Mouse (Mus musculus) hindbrain, embryonic 14.5 days (tissue): ENCODE results near the gene Map3k7cl. TPM values are rescaled to one million over a fixed set of nuclear protein-coding genes. Genes with fewer than 3 reads are reported as not detected.

ENCODE experiments used
- ATAC-seq: fragments of 200-750 bp; cut with Nextera tagmentation; 2 replicates; pipeline ENCODE4 v1.8.0; 2017; ENCODE audit warnings: moderate number of reproducible peaks, mild to moderate bottlenecking, moderate TSS enrichment, moderate library complexity; ENCODE audit not compliant: low FRiP score
- DNase-seq: peaks from one replicate; pipeline ENCODE4 v3.0.0-alpha.2; 2015; ENCODE audit warnings: low spot score
- H3K27ac ChIP-seq: fragments of 300-500 bp; sonication (generic); 2 replicates; pipeline ENCODE4 v1.5.1; 2014; ENCODE audit warnings: mild to moderate bottlenecking, moderate library complexity
- H3K27me3 ChIP-seq: fragments of 300-500 bp; sonication (generic); 2 replicates; pipeline ENCODE4 v1.6.1; 2014; ENCODE audit warnings: mild to moderate bottlenecking, low read length, mixed read lengths; ENCODE audit not compliant: control insufficient read depth, insufficient read depth
- H3K36me3 ChIP-seq: fragments of 300-500 bp; sonication (generic); replicated peaks from 2 replicates; pipeline ENCODE4 v1.6.1; 2014; ENCODE audit not compliant: control insufficient read depth, insufficient read depth
- H3K4me1 ChIP-seq: fragments of 300-500 bp; sonication (generic); replicated peaks from 2 replicates; pipeline ENCODE4 v1.6.1; 2014; ENCODE audit warnings: antibody characterized with exemption, low read length, mixed read lengths; ENCODE audit not compliant: control insufficient read depth, insufficient read depth
- H3K4me2 ChIP-seq: fragments of 300-500 bp; sonication (generic); replicated peaks from 2 replicates; pipeline ENCODE4 v1.6.1; 2014; ENCODE audit warnings: mild to moderate bottlenecking, moderate library complexity
- H3K4me3 ChIP-seq: fragments of 300-500 bp; sonication (generic); replicated peaks from 2 replicates; pipeline ENCODE4 v1.5.1; 2014; ENCODE audit warnings: mild to moderate bottlenecking, low read length
- H3K9ac ChIP-seq: fragments of 300-500 bp; sonication (generic); 2 replicates; pipeline ENCODE4 v1.6.1; 2014
- H3K9me3 ChIP-seq: fragments of 300-500 bp; sonication (generic); 2 replicates; pipeline ENCODE4 v1.6.1; 2016; ENCODE audit warnings: low read length; ENCODE audit not compliant: control insufficient read depth
- WGBS: fragments of 180-500 bp; shearing (Covaris S2); extraction: QIAGEN DNeasy Blood & Tissue Kit; methylation state at CpG from one replicate; pipeline ENCODE4 v1.1.7; 2014; 5-methylcytosine and 5-hydroxymethylcytosine counted together
- polyA plus RNA-seq: library from polyadenylated mRNA; unstranded; fragments of >200 nt; fragmentation: Nextera tagmentation; extraction: Ambion mirVana; gene quantifications from 2 replicates; pipeline ENCODE4 v1.2.1, GENCODE M21; 2014

Map3k7cl gene
- polyA plus RNA-seq, 1 experiment from 2014 or later, result 0.12 TPM

DNA sequence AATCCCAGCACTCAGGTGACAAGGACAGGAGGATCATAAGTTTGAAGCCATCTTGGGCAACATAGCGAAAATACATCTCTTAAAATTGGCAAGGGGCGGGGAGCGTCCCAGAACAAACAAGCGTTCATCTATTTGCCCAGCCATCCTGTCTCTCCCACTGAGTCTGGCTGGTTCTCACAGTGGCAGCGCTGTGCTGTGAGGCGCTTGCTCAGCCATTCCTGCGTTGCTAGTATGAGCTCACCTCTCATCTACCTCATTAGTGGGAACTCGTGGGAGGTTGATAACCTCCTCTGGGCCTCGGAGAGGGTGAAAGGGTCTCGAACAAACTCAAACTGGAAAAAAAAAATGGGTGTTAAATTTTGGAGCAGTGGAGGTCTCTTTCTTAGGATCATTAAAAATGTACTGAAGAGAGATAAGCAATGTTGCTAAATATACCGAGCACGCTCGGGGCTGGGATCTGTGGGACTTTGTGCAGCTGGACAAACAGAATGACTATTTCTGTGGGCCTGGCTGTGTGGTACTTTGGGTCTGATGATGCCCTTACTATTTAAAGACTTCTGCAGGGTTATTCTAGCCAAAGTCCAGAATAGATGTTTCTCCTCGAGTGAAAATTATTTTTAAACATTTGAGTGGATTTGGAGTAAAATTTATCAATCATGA lies 91.1 kb downstream of the Map3k7cl start:
- no peak for DNase-seq
- Histone ChIP-seq H3K4me3 (no peak overlapping the region), H3K27me3 (no peaks in the 10 kb centered on the region), H3K27ac (no peak overlapping the region), H3K4me2 (no peak overlapping the region), H3K4me1 (no peaks in the 10 kb centered on the region), H3K36me3 (no peaks in the 10 kb centered on the region), H3K9me3 (no peaks in the 10 kb centered on the region), H3K9ac (no peak overlapping the region)
- 76% methylated on average over 14 of the region's 14 CpGs for WGBS
- no peak for ATAC-seq

Other genes starting within 250 kb of the Map3k7cl start
- 17.6 and 21.0 TPM in 2 replicates for gene N6amt1, start 199.1 kb upstream of the Map3k7cl start, polyA plus RNA-seq
- gene Ltn1, start 120.7 kb upstream of the Map3k7cl start, polyA plus RNA-seq, result 30.5 and 31.8 TPM in 2 replicates
- gene Rwdd2b, start 112.8 kb upstream of the Map3k7cl start, polyA plus RNA-seq, result 14.7 and 15.8 TPM in 2 replicates
- gene Usp16, start 98.6 kb upstream of the Map3k7cl start, polyA plus RNA-seq, result 41.8 and 52.1 TPM in 2 replicates
- gene Cct8, start 57.5 kb upstream of the Map3k7cl start, polyA plus RNA-seq, result 414 and 438 TPM in 2 replicates
- gene Bach1, start 145.6 kb downstream of the Map3k7cl start, polyA plus RNA-seq, result 18.8 and 19.9 TPM in 2 replicates